Mouse (Mus musculus) heart, postnatal 25 days (tissue): ENCODE results near the gene Sytl1. TPM values are rescaled to one million over a fixed set of nuclear protein-coding genes. Genes with fewer than 3 reads are reported as not detected.

Experiments used
- DNase-seq: peaks from one replicate; pipeline ENCODE4 v3.0.0; 2022; ENCODE audit warnings: low spot score
- intact Hi-C: fragments of 180-260 bp; cut with DNase I; formaldehyde crosslinking; loops from one replicate; pipeline ENCODE4 v1.15.1; 2025
- total RNA-seq, 2 experiments: library from RNA; stranded (reverse); gene quantifications; 2 replicates each; pipeline ENCODE4 v1.2.3; 2021

The Sytl1 gene
- total RNA-seq, 2 experiments from 2014 or later: 0.36 to 0.81 TPM

GRCm38 (mm10) chr4:133252089-133252488 is 10.8 kb downstream of the Sytl1 start:
- intact Hi-C loops: loop anchor here (2.0 kb wide), 1 partner anchor 35 kb away; no protein-coding TSS in a partner anchor

GRCm38 (mm10) chr4:133251214-133251613 is 11.7 kb downstream of the Sytl1 start:
- intact Hi-C loops: loop anchor here (2.0 kb wide), 1 partner anchor 16 kb away; no protein-coding TSS in a partner anchor
- no peak for DNase-seq

More at GRCm38 (mm10) chr4:133252089-133252488, 10.8 kb downstream of the Sytl1 start:
- no peak for DNase-seq

GRCm38 (mm10) chr4:133250609-133251008 is 12.3 kb downstream of the Sytl1 start:
- DNase-seq: peak; percentile 65
- intact Hi-C loops: loop anchor here (2.0 kb wide), 1 partner anchor 16 kb away; no protein-coding TSS in a partner anchor

GRCm38 (mm10) chr4:133247806-133248449 is 15.0 kb downstream of the Sytl1 start:
- DNase-seq: no peak
- intact Hi-C loops: no loop called here

GRCm38 (mm10) chr4:133247072-133247471 is 15.8 kb downstream of the Sytl1 start:
- intact Hi-C loops: no loop called here
- DNase-seq: peak; percentile 56

- DNase-seq: no peak
- intact Hi-C loops: no loop called here
Measured at GRCm38 (mm10) chr4:133244289-133244688, 18.6 kb downstream of the Sytl1 start.

GRCm38 (mm10) chr4:133243538-133243937 is 19.4 kb downstream of the Sytl1 start:
- intact Hi-C loops: no loop called here

DNA sequence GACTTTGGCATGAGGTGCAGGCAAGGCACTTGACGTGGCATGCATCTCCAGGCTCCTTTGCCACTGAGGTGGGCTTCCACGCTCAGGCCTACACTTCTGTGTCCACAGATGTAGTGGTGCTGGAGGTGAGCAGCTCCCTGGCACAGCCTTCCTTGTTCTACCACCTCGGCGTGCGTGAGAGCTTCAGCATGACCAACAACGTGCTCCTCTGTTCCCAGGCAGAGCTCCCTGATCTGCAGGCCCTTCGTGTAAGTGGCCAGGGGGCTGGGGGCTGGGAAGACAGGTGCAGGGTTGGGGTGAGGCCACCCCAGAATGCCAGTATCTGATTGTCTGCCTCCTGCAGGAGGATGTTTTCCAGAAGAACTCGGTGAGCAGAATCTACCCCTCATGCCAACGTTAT is 20.2 kb downstream of the Sytl1 start:
- intact Hi-C loops: no loop called here

More at GRCm38 (mm10) chr4:133243538-133243937, 19.4 kb downstream of the Sytl1 start:
- DNase-seq: no peak

DNA sequence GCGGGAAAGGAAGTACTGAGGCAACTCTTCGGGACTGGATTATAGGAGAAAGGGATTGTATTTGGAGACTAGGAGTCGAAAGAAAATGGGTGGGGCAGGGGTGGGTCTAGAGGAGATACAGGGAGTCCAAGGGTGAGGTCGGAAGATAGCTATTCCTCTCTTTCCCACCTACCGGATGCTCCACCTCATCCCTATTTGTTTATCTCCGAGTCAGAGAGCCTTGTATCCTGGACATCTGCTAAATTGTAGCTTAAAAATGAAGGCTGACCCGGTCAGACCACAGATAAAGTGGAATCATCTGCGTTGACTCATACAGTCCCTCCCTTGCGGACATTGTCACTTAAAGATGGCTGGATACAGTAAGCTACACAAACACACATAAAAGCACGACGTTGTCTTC is 21.0 kb downstream of the Sytl1 start:
- DNase-seq: no peak
- intact Hi-C loops: no loop called here

More for the DNA sequence above, 20.2 kb downstream of the Sytl1 start:
- DNase-seq: no peak

DNA sequence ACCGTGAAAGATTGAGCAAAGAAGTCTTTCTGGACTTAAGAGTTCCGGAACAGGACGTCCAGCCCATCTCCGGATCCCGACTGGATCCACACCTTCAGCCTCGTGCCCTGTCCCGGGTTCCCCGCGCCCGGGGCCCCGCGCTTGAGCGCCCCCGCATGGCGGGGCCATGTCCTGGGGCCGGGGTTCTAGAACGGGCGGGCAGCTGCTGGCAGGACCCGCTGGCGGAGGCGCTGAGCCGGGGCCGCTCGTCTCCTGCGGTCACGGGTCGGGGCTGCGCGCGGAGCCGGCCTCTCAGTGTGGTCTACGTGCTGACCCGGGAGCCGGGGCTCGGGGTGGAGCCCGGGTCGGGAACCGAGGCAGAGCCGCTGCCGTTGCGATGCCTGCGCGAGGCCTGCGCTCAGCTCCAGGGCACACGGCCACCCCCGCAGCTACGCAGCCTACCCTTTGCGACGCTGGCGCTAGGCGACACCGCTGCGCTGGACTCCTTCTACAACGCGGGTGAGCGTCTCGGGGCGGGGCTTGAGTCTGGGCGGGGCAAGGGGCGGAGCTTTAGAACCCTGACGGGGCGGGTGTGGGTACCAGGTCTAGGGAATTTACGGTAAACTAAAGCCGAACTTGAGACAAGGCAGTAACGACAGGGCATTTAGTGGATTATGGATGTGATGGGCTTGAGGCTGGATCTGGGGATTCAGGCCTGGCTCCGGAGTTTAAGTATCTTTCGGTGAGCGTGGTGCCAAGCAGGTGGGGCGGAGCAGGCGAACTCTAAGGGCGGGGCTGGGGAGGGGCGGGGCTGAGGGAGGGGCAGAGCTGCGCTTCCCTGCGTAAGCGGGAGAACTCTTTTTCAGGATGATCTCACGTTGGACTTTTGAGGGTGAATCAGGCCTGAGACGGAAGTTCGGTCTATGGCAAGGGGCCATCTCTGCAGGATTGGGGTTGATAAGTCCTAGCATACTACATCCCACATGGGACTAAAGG is 21.7 kb downstream of the Sytl1 start:
- DNase-seq: peak; percentile 87
- intact Hi-C loops: no loop called here

GRCm38 (mm10) chr4:133240490-133240921 is 22.4 kb downstream of the Sytl1 start, which contains the start of gene Map3k6:
TSS of gene Map3k6 (plus strand) at chr4:133240818.
- DNase-seq: peak; percentile 96
- intact Hi-C loops: no loop called here

GRCm38 (mm10) chr4:133237911-133238310 is 25.0 kb downstream of the Sytl1 start:
- intact Hi-C loops: no loop called here
- DNase-seq: no peak

DNA sequence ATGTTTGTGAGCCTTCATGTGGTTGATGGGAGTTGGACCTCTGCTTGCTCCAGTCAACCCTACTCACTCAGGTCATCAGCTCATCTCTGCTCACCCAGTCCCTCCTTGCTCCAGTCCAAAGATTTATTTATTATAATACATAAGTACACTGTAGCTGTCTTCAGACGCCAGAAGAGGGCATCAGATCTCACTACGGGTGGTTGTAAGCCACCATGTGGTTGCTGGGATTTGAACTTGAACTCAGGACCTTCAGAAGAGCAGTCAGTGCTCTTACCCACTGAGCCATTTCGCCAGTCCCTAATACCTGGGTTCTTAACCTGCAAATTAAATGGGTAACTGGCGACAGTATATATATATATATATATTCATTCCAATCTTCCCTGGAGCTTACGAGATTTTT is 27.5 kb downstream of the Sytl1 start:
- intact Hi-C loops: loop anchor here (2.0 kb wide), 1 partner anchor 15 kb away; no protein-coding TSS in a partner anchor
- no peak for DNase-seq

DNA sequence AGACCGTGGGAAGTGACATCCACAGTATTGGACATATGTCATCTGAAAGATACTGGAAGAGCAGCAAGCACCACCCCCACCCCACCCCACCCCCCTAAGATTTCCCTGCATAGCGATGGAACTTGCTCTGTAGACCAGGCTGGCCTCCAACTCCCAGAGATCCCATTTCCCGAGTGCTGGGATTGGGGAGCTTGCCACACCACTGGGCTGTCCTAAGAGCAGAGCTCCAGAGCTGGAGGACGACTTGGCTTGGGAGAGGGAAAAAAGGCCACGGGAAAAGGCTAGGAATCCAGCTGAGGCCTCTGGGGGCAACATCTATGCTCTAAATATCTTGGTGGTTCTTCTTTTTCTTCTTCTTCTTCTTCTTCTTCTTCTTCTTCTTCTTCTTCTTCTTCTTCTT is 28.1 kb downstream of the Sytl1 start:
- no peak for DNase-seq
- intact Hi-C loops: loop anchor here (2.0 kb wide), 1 partner anchor 16 kb away; no protein-coding TSS in a partner anchor

DNA sequence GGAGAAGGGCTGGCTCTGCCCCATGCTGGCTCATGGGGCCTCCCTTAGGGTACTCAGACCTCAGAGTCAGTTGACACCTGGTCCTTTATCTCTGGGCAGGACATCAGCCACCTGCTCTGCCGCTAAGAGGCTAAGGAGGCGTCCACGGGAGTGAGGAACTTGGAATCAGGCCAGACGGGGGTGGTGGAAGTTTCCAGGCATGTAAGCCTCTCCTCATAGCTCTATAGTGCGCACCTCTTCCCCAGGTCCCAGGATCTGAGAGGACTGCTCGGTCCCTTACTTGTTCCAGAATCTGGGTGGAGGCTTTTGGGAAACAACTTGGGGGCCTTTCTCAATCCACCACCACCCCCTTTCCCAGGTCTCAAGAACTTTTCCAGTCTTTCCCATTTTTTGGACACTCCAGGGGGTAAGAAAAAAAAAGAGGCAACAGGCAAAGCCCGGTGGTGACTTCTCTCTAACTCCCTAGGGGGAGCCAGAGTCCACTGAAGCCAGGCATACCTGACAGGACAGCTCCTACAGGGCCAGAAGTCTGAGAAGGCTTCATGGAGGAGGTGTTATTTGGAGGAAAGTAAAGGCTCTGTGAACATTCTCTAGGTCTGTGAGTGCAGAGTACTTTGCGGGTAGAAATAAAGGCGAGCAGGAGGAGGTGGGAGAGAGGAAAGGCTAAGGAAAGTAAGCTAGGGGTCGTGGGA is 29.5 kb downstream of the Sytl1 start:
- intact Hi-C loops: loop anchor here (1.0 kb wide), 1 partner anchor 64 kb away; no protein-coding TSS in a partner anchor
- no peak for DNase-seq

DNA sequence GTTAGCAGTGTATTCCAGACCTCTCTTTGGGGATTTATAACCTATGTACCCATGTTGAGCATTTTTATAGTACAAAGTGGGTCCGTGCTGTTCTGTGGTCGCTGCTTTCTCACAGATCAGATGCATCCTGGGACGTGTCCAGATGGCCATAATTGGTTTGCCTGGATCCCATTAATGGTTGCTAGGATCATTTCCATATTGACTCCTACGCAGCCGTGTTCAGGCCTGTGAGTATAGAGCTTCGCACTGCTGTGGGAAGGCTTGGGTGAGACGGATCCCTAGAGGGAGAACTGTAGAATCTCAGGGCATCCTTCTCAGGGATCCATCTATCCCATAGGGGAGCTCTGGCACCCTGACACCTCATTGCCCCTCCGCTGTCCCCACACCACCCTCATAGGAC is 33.3 kb downstream of the Sytl1 start:
- intact Hi-C loops: no loop called here
- DNase-seq: no peak

DNA sequence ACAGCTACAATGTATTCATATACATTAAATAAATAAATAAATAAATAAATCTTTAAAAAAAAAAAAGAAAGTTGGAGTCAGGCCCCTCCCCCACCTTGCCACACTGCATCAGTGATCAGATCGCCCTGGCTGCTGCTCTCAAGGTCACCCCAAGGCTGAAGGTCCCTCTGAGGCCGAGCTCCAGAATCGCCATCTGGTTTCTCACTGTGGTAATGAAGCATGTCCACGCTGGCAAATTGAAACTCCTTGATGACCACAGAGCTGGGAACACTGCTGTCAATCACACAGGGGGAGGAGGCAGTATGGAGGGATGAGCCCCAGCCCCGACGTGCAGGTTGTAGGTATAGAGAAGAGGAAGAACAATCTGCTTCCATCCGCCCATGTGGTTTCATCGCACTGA is 35.3 kb downstream of the Sytl1 start:
- intact Hi-C loops: no loop called here
- no peak for DNase-seq

GRCm38 (mm10) chr4:133226073-133226472 is 36.8 kb downstream of the Sytl1 start:
- intact Hi-C loops: no loop called here
- DNase-seq: peak; percentile 57

- intact Hi-C loops: no loop called here
Measured at GRCm38 (mm10) chr4:133223875-133224274, 39.0 kb downstream of the Sytl1 start.

GRCm38 (mm10) chr4:133221701-133222100 is 41.2 kb downstream of the Sytl1 start:
- intact Hi-C loops: no loop called here

More at GRCm38 (mm10) chr4:133223875-133224274, 39.0 kb downstream of the Sytl1 start:
- no peak for DNase-seq

More at GRCm38 (mm10) chr4:133221701-133222100, 41.2 kb downstream of the Sytl1 start:
- DNase-seq: no peak
